Mouse (Mus musculus) MEL (cell line): Measurements from ENCODE around the gene Dhrs11. TPM values are rescaled to one million over a fixed set of nuclear protein-coding genes. Genes with fewer than 3 reads are reported as not detected.

Experiments used
- DNase-seq: peaks from one replicate; pipeline ENCODE4 v3.0.0; 2011; ENCODE audit warnings: low read depth, low spot score
- H3K27ac ChIP-seq: 2 replicates; pipeline ENCODE4 v1.5.1; 2012; ENCODE audit warnings: low read depth, mild to moderate bottlenecking, control low read depth, low read length, moderate library complexity; ENCODE audit not compliant: control insufficient read depth
- H3K27me3 ChIP-seq, 2 experiments: fragments of 150-350 bp in 1 of 2; sonication (generic) in 1 of 2; 2 replicates each; pipeline ENCODE4 v1.6.1; 2012; ENCODE audit warnings: low read length in 2 of 2, mild to moderate bottlenecking in 2 of 2, improper control_type of control experiment in 1 of 2, moderate library complexity in 1 of 2; ENCODE audit not compliant: insufficient read depth in 2 of 2, control insufficient read depth in 1 of 2
- H3K36me3 ChIP-seq, 2 experiments: 2 replicates each; pipeline ENCODE4 v1.6.1; 2012 to 2014; ENCODE audit warnings: low read length in 2 of 2, improper control_type of control experiment in 1 of 2, inconsistent platforms in 1 of 2, mild to moderate bottlenecking in 1 of 2; ENCODE audit not compliant: insufficient read depth in 2 of 2, control insufficient read depth in 1 of 2
- H3K4me1 ChIP-seq, 2 experiments: fragments of 150-350 bp in 1 of 2; sonication (generic) in 1 of 2; 2 replicates each; pipeline ENCODE4 v1.6.1; 2012; ENCODE audit warnings: low read length in 2 of 2, improper control_type of control experiment in 1 of 2, mild to moderate bottlenecking in 1 of 2; ENCODE audit not compliant: insufficient read depth in 2 of 2, control insufficient read depth in 1 of 2
- H3K4me3 ChIP-seq, 2 experiments: fragments of 150-350 bp in 1 of 2; sonication (generic) in 1 of 2; 2 replicates each; pipeline ENCODE4 v1.5.1; 2012; ENCODE audit warnings: low read depth in 2 of 2, low read length in 2 of 2, mild to moderate bottlenecking in 2 of 2, moderate library complexity in 2 of 2, control low read depth in 1 of 2, improper control_type of control experiment in 1 of 2; ENCODE audit not compliant: control insufficient read depth in 1 of 2, insufficient read depth in 1 of 2
- H3K79me2 ChIP-seq: 2 replicates; pipeline ENCODE4 v1.6.1; 2012; ENCODE audit warnings: mild to moderate bottlenecking, low read length, moderate library complexity; ENCODE audit not compliant: control insufficient read depth, poor library complexity, insufficient read depth
- H3K9ac ChIP-seq: 2 replicates; pipeline ENCODE4 v1.6.1; 2012; ENCODE audit warnings: low read depth, mild to moderate bottlenecking, control low read depth, low read length, moderate library complexity; ENCODE audit not compliant: control insufficient read depth, poor library complexity, severe bottlenecking
- H3K9me3 ChIP-seq: fragments of 150-350 bp; sonication (generic); replicated peaks from 2 replicates; pipeline ENCODE4 v1.6.1; 2012; ENCODE audit warnings: mild to moderate bottlenecking, low read length, improper control_type of control experiment, moderate library complexity; ENCODE audit not compliant: insufficient read depth
- BHLHE40 ChIP-seq: IDR thresholded peaks from 2 replicates; pipeline ENCODE4 v1.6.1; 2012; ENCODE audit warnings: low read depth, mild to moderate bottlenecking, inconsistent platforms, low read length, improper control_type of control experiment, borderline replicate concordance
- CHD2 ChIP-seq: IDR thresholded peaks from 2 replicates; pipeline ENCODE4 v1.6.1; 2011; ENCODE audit warnings: low read length, improper control_type of control experiment
- CTCF ChIP-seq, 3 experiments: IDR thresholded peaks in 2 of 3; conservative IDR thresholded peaks in 1 of 3; 2 replicates each; pipeline ENCODE4 v1.5.1; 2011 to 2012; ENCODE audit warnings: low read length in 3 of 3, low read depth in 2 of 3, mild to moderate bottlenecking in 2 of 3, improper control_type of control experiment in 1 of 3, inconsistent platforms in 1 of 3, mixed read lengths in 1 of 3, moderate library complexity in 1 of 3; ENCODE audit not compliant: control insufficient read depth in 1 of 3, insufficient read depth in 1 of 3, poor library complexity in 1 of 3, severe bottlenecking in 1 of 3
- ELF1 ChIP-seq: IDR thresholded peaks from 2 replicates; pipeline ENCODE4 v1.6.1; 2014; ENCODE audit warnings: low read depth, mild to moderate bottlenecking, inconsistent platforms, low read length, improper control_type of control experiment, moderate library complexity
- EP300 ChIP-seq, 2 experiments: IDR thresholded peaks; 2 replicates each; pipeline ENCODE4 v1.6.1; 2011; ENCODE audit warnings: improper control_type of control experiment in 2 of 2, low read length in 2 of 2, low read depth in 1 of 2, mild to moderate bottlenecking in 1 of 2
- ETS1 ChIP-seq: IDR thresholded peaks from 2 replicates; pipeline ENCODE4 v1.6.1; 2012; ENCODE audit warnings: low read depth, mild to moderate bottlenecking, inconsistent platforms, low read length, improper control_type of control experiment, moderate library complexity
- GABPA ChIP-seq: IDR thresholded peaks from 2 replicates; pipeline ENCODE4 v1.6.1; 2012; ENCODE audit warnings: low read depth, mild to moderate bottlenecking, inconsistent platforms, low read length, improper control_type of control experiment, moderate library complexity
- KAT2A ChIP-seq: conservative IDR thresholded peaks from 2 replicates; pipeline ENCODE4 v1.6.1; 2012; ENCODE audit warnings: low read depth, low read length, improper control_type of control experiment, inconsistent platforms
- MAFK ChIP-seq: IDR thresholded peaks from 2 replicates; pipeline ENCODE4 v1.6.1; 2011; ENCODE audit warnings: low read depth, mild to moderate bottlenecking, low read length, improper control_type of control experiment, borderline replicate concordance
- MAX ChIP-seq: IDR thresholded peaks from 2 replicates; pipeline ENCODE4 v1.6.1; 2011; ENCODE audit warnings: low read length, improper control_type of control experiment
- MXI1 ChIP-seq: IDR thresholded peaks from 2 replicates; pipeline ENCODE4 v1.6.1; 2011; ENCODE audit warnings: mild to moderate bottlenecking, low read depth, low read length, improper control_type of control experiment
- MYB ChIP-seq: IDR thresholded peaks from 2 replicates; pipeline ENCODE4 v1.6.1; 2011; ENCODE audit warnings: mild to moderate bottlenecking, low read depth, low read length, improper control_type of control experiment
- MYC ChIP-seq: IDR thresholded peaks from 2 replicates; pipeline ENCODE4 v1.6.1; 2011; ENCODE audit warnings: low read depth, mild to moderate bottlenecking, low read length, improper control_type of control experiment, moderate library complexity
- NELFE ChIP-seq: IDR thresholded peaks from 2 replicates; pipeline ENCODE4 v1.6.1; 2011; ENCODE audit warnings: low read depth, low read length, improper control_type of control experiment
- POLR2A ChIP-seq, 2 experiments: IDR thresholded peaks; 2 replicates each; pipeline ENCODE4 v1.6.1; 2011 to 2012; ENCODE audit warnings: low read length in 2 of 2, mild to moderate bottlenecking in 2 of 2, control low read depth in 1 of 2, improper control_type of control experiment in 1 of 2, low read depth in 1 of 2, moderate library complexity in 1 of 2; ENCODE audit not compliant: control insufficient read depth in 1 of 2, insufficient read depth in 1 of 2, poor library complexity in 1 of 2
- POLR2AphosphoS2 ChIP-seq: IDR thresholded peaks from 2 replicates; pipeline ENCODE4 v1.6.1; 2011; ENCODE audit warnings: low read length, improper control_type of control experiment
- POLR2AphosphoS5 ChIP-seq: IDR thresholded peaks from 2 replicates; pipeline ENCODE4 v1.6.1; 2012; ENCODE audit warnings: low read depth, borderline replicate concordance, mild to moderate bottlenecking, inconsistent platforms, low read length, moderate library complexity, mixed read lengths
- RAD21 ChIP-seq: IDR thresholded peaks from 2 replicates; pipeline ENCODE4 v1.6.1; 2011; ENCODE audit warnings: mild to moderate bottlenecking, low read depth, low read length, improper control_type of control experiment
- RCOR1 ChIP-seq: IDR thresholded peaks from 2 replicates; pipeline ENCODE4 v1.6.1; 2012; ENCODE audit warnings: low read depth, mild to moderate bottlenecking, inconsistent platforms, low read length, improper control_type of control experiment
- SIN3A ChIP-seq: IDR thresholded peaks from 2 replicates; pipeline ENCODE4 v1.6.1; 2012; ENCODE audit warnings: low read length, improper control_type of control experiment, inconsistent platforms
- TAL1 ChIP-seq: IDR thresholded peaks from 2 replicates; pipeline ENCODE4 v1.6.1; 2012; ENCODE audit warnings: mild to moderate bottlenecking, inconsistent platforms, low read length, moderate library complexity, mixed read lengths
- TBP ChIP-seq: IDR thresholded peaks from 2 replicates; pipeline ENCODE4 v1.8.0; 2011; ENCODE audit warnings: low read depth, low read length, improper control_type of control experiment
- TCF12 ChIP-seq: IDR thresholded peaks from 2 replicates; pipeline ENCODE4 v1.6.1; 2014; ENCODE audit warnings: low read depth, mild to moderate bottlenecking, inconsistent platforms, low read length, improper control_type of control experiment, moderate library complexity
- UBTF ChIP-seq: IDR thresholded peaks from 2 replicates; pipeline ENCODE4 v1.6.1; 2012; ENCODE audit warnings: low read depth, mild to moderate bottlenecking, inconsistent platforms, low read length, improper control_type of control experiment, moderate library complexity, borderline replicate concordance; ENCODE audit not compliant: insufficient read depth
- USF2 ChIP-seq, 2 experiments: IDR thresholded peaks; 2 replicates each; pipeline ENCODE4 v1.6.1; 2011 to 2012; ENCODE audit warnings: improper control_type of control experiment in 2 of 2, low read length in 2 of 2, borderline replicate concordance in 1 of 2, inconsistent platforms in 1 of 2, low read depth in 1 of 2, mild to moderate bottlenecking in 1 of 2; ENCODE audit not compliant: insufficient read depth in 1 of 2
- ZC3H11A ChIP-seq: IDR thresholded peaks from 2 replicates; pipeline ENCODE4 v1.6.1; 2012; ENCODE audit warnings: low read depth, mild to moderate bottlenecking, inconsistent platforms, low read length, improper control_type of control experiment
- ZKSCAN1 ChIP-seq: IDR thresholded peaks from 2 replicates; pipeline ENCODE4 v1.6.1; 2012; ENCODE audit warnings: low read depth, mild to moderate bottlenecking, inconsistent platforms, low read length, improper control_type of control experiment, moderate library complexity
- polyA plus RNA-seq, 2 experiments: library from polyadenylated mRNA; stranded (reverse) in 1 of 2; unstranded in 1 of 2; fragments of >175 nt in 1 of 2; fragments of >200 nt in 1 of 2; gene quantifications; 2 replicates each; pipeline versions ENCODE4 v1.2.1 to v1.2.4; 2012; ENCODE audit warnings: low replicate concordance in 2 of 2, low read depth in 1 of 2; ENCODE audit not compliant: insufficient read length in 2 of 2, insufficient read depth in 1 of 2, missing spikeins in 1 of 2
- total RNA-seq: library from RNA; depleted of rRNA; stranded (reverse); fragments of 300-350 nt; gene quantifications from 2 replicates; pipeline ENCODE4 v1.2.3, GENCODE M21; 2012

Gene Dhrs11
- total and polyA plus RNA-seq, 3 experiments: 36.6 to 37.7 TPM; not detected in 1

- no peak for TF ChIP-seq UBTF
- peak; percentile 87 to 93 (median 91) for TF ChIP-seq CTCF (IDR thresholded peaks at IDR 0.05 in 2 of 3, conservative IDR thresholded peaks at IDR 0.05 in 1 of 3; ENCODE audit: control insufficient read depth in 1 of 3, insufficient read depth in 1 of 3, low read depth in 2 of 3, low read length in 3 of 3, poor library complexity in 1 of 3, severe bottlenecking in 1 of 3)
- TF ChIP-seq RCOR1: no peak
- no peak for TF ChIP-seq TBP
- no peak for TF ChIP-seq USF2 (IDR thresholded peaks at IDR 0.05; ENCODE audit: borderline replicate concordance in 1 of 2, insufficient read depth in 1 of 2, low read depth in 1 of 2, low read length in 2 of 2)
- no peak for TF ChIP-seq GABPA
- TF ChIP-seq SIN3A: no peak
- peak; percentile 84 for TF ChIP-seq RAD21
- no peak for TF ChIP-seq MAFK
- TF ChIP-seq POLR2AphosphoS2: no peak
- TF ChIP-seq POLR2A (IDR thresholded peaks at IDR 0.05; ENCODE audit: control insufficient read depth in 1 of 2, insufficient read depth in 1 of 2, low read depth in 1 of 2, low read length in 2 of 2, poor library complexity in 1 of 2): no peak
- no peak for TF ChIP-seq TCF12
- no peak for TF ChIP-seq MXI1
- TF ChIP-seq BHLHE40: no peak; the same call in 1 of the 2 replicates
- TF ChIP-seq NELFE: no peak
- peak; percentile 85 for TF ChIP-seq ZC3H11A
- TF ChIP-seq ETS1: no peak
- TF ChIP-seq TAL1: no peak
- peak; percentile 39; the same call in 1 of the 2 replicates for TF ChIP-seq MAX
- TF ChIP-seq POLR2AphosphoS5: no peak
- TF ChIP-seq EP300 (IDR thresholded peaks at IDR 0.05; ENCODE audit: low read depth in 1 of 2, low read length in 2 of 2): no peak
- peak; percentile 66; the same call in 1 of the 2 replicates for TF ChIP-seq MYC
Measured at GRCm38 (mm10) chr11:84797627-84798353, 31.0 kb downstream of the Dhrs11 start (continued).

GRCm38 (mm10) chr11:84797026-84797425 is 31.8 kb downstream of the Dhrs11 start:
- no peaks in the 10 kb centered on the region for H3K9me3 ChIP-seq

More at GRCm38 (mm10) chr11:84797026-84797425, 31.8 kb downstream of the Dhrs11 start:
- DNase-seq: no peak
- Histone ChIP-seq H3K4me3 (no peak overlapping the region), H3K36me3 (no peaks in the 10 kb centered on the region), H3K79me2 (no peaks in the 10 kb centered on the region), H3K27me3 (0 out of 4 replicates have a peak, but pooled peaks cover 0 to 2% of the 10 kb centered on the region in 2 experiments), H3K4me1 (no peaks in the 10 kb centered on the region), H3K27ac (no peak overlapping the region), H3K9ac (no peak overlapping the region)
- TF ChIP-seq MYC (no peak), ZKSCAN1 (no peak), SIN3A (no peak), POLR2AphosphoS5 (no peak), CTCF (IDR thresholded peaks at IDR 0.05 in 2 of 3, conservative IDR thresholded peaks at IDR 0.05 in 1 of 3; ENCODE audit: control insufficient read depth in 1 of 3, insufficient read depth in 1 of 3, low read depth in 2 of 3, low read length in 3 of 3, poor library complexity in 1 of 3, severe bottlenecking in 1 of 3) (no peak), TCF12 (no peak), MYB (no peak), CHD2 (no peak), BHLHE40 (no peak), KAT2A (no peak), RCOR1 (no peak), ELF1 (no peak), TBP (no peak)
